Mouse (Mus musculus): ENCODE data around the gene Fgfr4.

DNA sequence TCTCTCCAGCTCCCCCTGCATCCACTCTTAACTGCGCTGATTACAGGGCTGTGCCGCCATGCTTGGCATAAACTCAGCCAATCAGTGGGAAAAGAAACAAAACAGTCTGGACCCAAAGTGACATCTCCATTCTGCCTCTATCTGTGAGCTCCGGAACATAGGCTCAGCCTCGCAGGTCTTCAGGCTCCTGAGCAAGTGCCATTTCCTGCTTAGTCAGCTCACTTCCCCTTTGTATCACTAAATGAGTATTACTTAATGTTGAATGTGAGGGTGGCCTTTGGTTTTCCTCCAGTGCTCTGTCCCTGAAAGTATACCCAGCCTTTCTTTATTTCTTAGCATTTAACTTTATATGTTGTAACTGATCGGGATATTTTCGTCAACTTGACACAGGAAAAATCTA lies 27.5 kb upstream of the Fgfr4 start:
- no peak for TF ChIP-seq EP300 (IDR thresholded peaks at IDR 0.05; ENCODE audit: low read depth)
- TF ChIP-seq CTCF (IDR thresholded peaks at IDR 0.05; ENCODE audit: low read depth), result no peak

Measured in heart, postnatal 0 days (tissue).